Mouse (Mus musculus) layer of hippocampus, adult 8-10 months (tissue): ENCODE measurements around the gene Tsga8. TPM values are rescaled to one million over a fixed set of nuclear protein-coding genes. Genes with fewer than 3 reads are reported as not detected.

ENCODE experiments used
- DNase-seq, 2 experiments: peaks; one replicate each; pipeline ENCODE4 v3.0.0; 2022; ENCODE audit warnings: low spot score in 2 of 2
- total RNA-seq, 4 experiments: library from RNA; stranded (reverse); gene quantifications; 2 replicates each; pipeline ENCODE4 v1.2.4; 2022

Gene Tsga8
- not detected for total RNA-seq

- DNase-seq = no peak
Measured at GRCm38 (mm10) chrX:83487598-83487997, at the start of gene Tsga8. Gene Tsga8 (minus strand): TSS chrX:83487924.
